Mouse (Mus musculus) lung, embryonic 16.5 days (tissue): ENCODE data around the gene Tpk1. TPM values are rescaled to one million over a fixed set of nuclear protein-coding genes. Genes with fewer than 3 reads are reported as not detected.

Source experiments
- ATAC-seq: fragments of 200-750 bp; cut with Nextera tagmentation; 2 replicates; pipeline ENCODE4 v1.8.0; 2017; ENCODE audit warnings: low read depth, mild to moderate bottlenecking, moderate library complexity
- H3K27ac ChIP-seq: fragments of 300-500 bp; sonication (generic); 2 replicates; pipeline ENCODE4 v1.5.1; 2014; ENCODE audit warnings: mild to moderate bottlenecking, control low read depth, low read length
- H3K27me3 ChIP-seq: fragments of 300-500 bp; sonication (generic); 2 replicates; pipeline ENCODE4 v1.6.1; 2014; ENCODE audit warnings: low read depth, low read length, mixed read lengths; ENCODE audit not compliant: control insufficient read depth, insufficient read depth
- H3K36me3 ChIP-seq: fragments of 300-500 bp; sonication (generic); 2 replicates; pipeline ENCODE4 v1.6.1; 2014; ENCODE audit warnings: low read length; ENCODE audit not compliant: control insufficient read depth, insufficient read depth
- H3K4me1 ChIP-seq: fragments of 300-500 bp; sonication (generic); replicated peaks from 2 replicates; pipeline ENCODE4 v1.6.1; 2014; ENCODE audit warnings: low read length, mixed read lengths; ENCODE audit not compliant: control insufficient read depth, insufficient read depth
- H3K4me2 ChIP-seq: fragments of 300-500 bp; sonication (generic); 2 replicates; pipeline ENCODE4 v1.6.1; 2014; ENCODE audit warnings: low read depth, low read length, control low read depth
- H3K4me3 ChIP-seq: fragments of 300-500 bp; sonication (generic); 2 replicates; pipeline ENCODE4 v1.5.1; 2014; ENCODE audit warnings: mild to moderate bottlenecking, low read length, control low read depth
- H3K9ac ChIP-seq: fragments of 300-500 bp; sonication (generic); 2 replicates; pipeline ENCODE4 v1.6.1; 2014; ENCODE audit warnings: low read length, control low read depth
- H3K9me3 ChIP-seq: fragments of 300-500 bp; sonication (generic); 2 replicates; pipeline ENCODE4 v1.6.1; 2016; ENCODE audit warnings: low read length; ENCODE audit not compliant: control insufficient read depth
- WGBS: fragments of 180-500 bp; shearing (Covaris S2); extraction: QIAGEN DNeasy Blood & Tissue Kit; methylation state at CpG from one replicate; pipeline ENCODE4 v1.1.7; 2014; 5-methylcytosine and 5-hydroxymethylcytosine counted together
- polyA plus RNA-seq: library from polyadenylated mRNA; unstranded; fragments of >200 nt; fragmentation: Nextera tagmentation; extraction: Ambion mirVana; gene quantifications from 2 replicates; pipeline ENCODE4 v1.2.1, GENCODE M21; 2015

Gene Tpk1
- polyA plus RNA-seq, 1 experiment from 2014 or later: 13.0 TPM

DNA sequence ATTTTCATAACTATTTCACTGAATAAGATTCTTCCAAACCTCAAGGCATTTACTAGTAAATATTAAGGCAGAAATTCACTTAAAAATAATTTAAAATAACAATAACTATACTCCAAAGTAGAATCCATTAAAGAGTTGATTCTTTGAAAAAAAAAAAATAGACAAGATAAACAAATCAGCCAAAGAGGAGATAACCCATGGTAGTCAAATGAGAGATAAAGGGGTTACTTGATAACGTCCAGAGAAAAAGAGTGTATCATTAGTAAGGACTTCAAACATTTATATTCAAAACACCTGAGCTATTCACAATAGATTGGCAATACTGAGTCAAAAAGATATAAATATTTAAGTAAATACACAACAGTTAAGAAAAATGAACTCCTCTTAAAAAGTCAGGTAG, 114.7 kb downstream of the Tpk1 start:
- Histone ChIP-seq H3K36me3 (no peaks in the 10 kb centered on the region), H3K4me3 (no peak overlapping the region), H3K27ac (no peak overlapping the region), H3K27me3 (no peaks in the 10 kb centered on the region), H3K9me3 (no peaks in the 10 kb centered on the region), H3K9ac (no peak overlapping the region), H3K4me2 (no peak overlapping the region), H3K4me1 (no peaks in the 10 kb centered on the region)
- WGBS: 51% methylated on average over 1 of the region's 1 CpGs
- no peak for ATAC-seq

DNA sequence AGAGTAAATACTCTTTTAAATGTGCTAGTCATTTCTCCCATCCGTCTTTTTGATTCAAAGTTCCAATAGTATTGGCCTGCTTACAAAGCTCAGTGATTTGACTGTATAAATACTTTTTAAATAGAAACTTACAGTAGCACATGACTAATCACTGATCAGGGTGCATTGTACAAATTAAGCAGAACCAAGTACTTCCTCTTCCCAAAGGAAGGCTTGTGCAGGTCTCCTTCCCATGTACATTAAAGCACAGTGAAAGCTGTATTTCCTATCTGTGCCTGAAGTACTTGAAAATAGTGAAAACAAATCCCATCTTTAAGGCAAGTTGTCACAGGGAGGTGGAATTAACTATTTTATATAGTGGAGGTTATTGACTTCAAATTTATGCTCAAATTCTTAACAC, 119.5 kb downstream of the Tpk1 start:
- WGBS: 73% methylated on average over 1 of the region's 1 CpGs
- H3K36me3 ChIP-seq: no peaks in the 10 kb centered on the region
- no peaks in the 10 kb centered on the region for H3K9me3 ChIP-seq
- no peaks in the 10 kb centered on the region for H3K27me3 ChIP-seq
- H3K27ac ChIP-seq: no peak overlapping the region
- no peak overlapping the region for H3K4me3 ChIP-seq
- no peak overlapping the region for H3K9ac ChIP-seq
- no peak overlapping the region for H3K4me2 ChIP-seq
- H3K4me1 ChIP-seq: no peaks in the 10 kb centered on the region
- no peak for ATAC-seq

DNA sequence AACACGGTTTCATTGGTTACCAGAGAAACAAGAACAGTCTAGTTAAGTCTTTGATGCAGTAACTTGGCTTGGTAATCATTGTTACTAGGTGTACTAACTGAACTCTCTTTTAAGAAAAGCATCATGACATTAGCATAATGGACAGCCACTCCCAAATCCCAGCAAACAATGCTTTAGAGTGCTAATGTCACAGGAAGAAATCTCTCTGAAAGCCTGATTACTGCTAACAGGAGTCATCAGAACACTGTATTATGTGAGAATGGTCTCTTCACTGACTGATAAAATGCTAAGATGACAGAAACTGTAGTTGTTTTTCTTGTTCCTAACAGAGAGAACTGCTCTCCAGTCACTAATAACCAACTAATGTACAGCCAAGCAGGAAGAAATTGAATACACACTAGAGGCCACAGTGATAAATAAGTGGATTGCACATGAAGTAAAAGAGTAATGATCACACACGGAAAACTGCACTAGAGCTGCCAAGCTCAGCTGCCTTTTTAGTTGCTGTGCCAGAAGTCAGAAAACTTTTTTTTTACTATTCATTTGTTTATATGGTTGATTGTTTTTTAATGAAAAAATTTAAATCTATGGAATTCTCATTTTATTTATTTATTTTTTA, 128.7 kb downstream of the Tpk1 start:
- WGBS: 64% methylated on average over 2 of the region's 2 CpGs
- ATAC-seq: peak; percentile 90
- peak overlapping the region; percentile 49; the same call in 1 of the 2 replicates for H3K27ac ChIP-seq

DNA sequence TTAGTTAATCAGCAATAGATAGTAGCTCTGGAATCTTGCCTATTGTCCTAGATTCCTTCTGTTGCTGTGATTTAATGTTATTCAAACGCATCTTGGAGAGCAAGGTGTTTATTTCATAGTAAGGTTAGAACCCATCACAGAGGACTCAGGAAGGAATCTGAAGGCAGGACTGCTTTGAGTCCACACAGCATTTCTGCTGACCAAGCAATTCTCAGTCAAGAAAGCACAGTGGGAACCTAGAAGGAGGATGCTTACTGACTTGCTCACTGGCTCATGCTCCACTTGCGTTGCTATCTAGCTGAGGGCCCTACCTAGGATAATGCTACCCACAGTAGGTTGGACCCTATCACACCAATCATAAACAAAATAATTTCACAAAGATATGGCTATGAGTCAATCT, 130.6 kb downstream of the Tpk1 start:
- no peaks in the 10 kb centered on the region for H3K36me3 ChIP-seq
- no peak overlapping the region for H3K27ac ChIP-seq
- no peaks in the 10 kb centered on the region for H3K27me3 ChIP-seq
- H3K4me1 ChIP-seq: peaks cover 5% of the 10 kb centered on the region; the same call in 1 of the 2 replicates
- H3K9ac ChIP-seq: no peak overlapping the region
- H3K9me3 ChIP-seq: no peaks in the 10 kb centered on the region
- ATAC-seq: no peak
- WGBS: 85% methylated on average over 2 of the region's 2 CpGs
- H3K4me2 ChIP-seq: no peak overlapping the region
- H3K4me3 ChIP-seq: no peak overlapping the region

More for the DNA sequence above, 128.7 kb downstream of the Tpk1 start:
- Histone ChIP-seq H3K36me3 (no peaks in the 10 kb centered on the region), H3K9ac (no peak overlapping the region), H3K4me1 (peaks cover 5% of the 10 kb centered on the region; the same call in 1 of the 2 replicates), H3K4me3 (no peak overlapping the region), H3K27me3 (no peaks in the 10 kb centered on the region), H3K4me2 (no peak overlapping the region), H3K9me3 (no peaks in the 10 kb centered on the region)

DNA sequence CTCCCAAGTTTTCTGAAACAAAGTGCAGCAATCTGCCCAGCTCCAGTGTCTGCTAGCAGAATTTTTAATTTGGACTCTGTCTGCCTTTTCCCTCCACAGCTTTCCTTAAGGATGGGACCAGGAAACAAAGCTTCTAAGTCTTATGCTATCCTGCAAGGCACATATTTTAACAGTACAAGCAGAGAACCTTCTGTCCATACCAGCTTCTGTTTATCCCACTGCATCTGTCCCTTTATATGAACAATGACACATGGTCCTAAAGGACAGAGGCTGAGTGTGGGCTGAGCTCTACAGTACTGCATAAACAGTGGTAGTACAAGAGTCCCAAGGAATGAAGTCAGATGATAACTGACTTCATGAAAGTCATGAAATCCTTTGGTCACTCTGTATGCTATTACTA, 132.8 kb downstream of the Tpk1 start:
- Histone ChIP-seq H3K4me3 (no peak overlapping the region), H3K9ac (no peak overlapping the region), H3K9me3 (no peaks in the 10 kb centered on the region), H3K4me1 (peaks cover 5% of the 10 kb centered on the region; the same call in 1 of the 2 replicates), H3K4me2 (no peak overlapping the region), H3K36me3 (no peaks in the 10 kb centered on the region), H3K27me3 (no peaks in the 10 kb centered on the region), H3K27ac (no peak overlapping the region)
- no peak for ATAC-seq

DNA sequence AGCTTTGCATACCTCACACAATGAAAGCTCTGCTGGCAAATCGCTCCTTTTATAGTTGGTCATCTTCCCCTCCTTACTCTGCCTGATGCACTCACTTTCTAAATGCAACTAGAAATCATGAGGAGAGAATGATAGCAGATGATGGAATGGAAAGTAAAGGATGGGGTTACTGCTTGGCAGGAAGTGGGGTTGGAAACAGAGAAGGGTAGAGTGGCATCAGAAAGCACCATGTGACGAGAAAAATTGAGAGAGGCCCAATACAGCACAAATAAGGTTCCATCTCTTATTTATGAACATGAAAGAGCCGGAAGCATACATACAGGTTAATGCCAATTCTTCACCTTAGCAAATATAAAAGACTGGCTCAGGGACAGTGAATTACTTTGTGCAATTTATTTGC, 133.3 kb downstream of the Tpk1 start:
- Histone ChIP-seq H3K36me3 (no peaks in the 10 kb centered on the region), H3K27ac (no peak overlapping the region), H3K9me3 (no peaks in the 10 kb centered on the region), H3K4me1 (peaks cover 5% of the 10 kb centered on the region; the same call in 1 of the 2 replicates), H3K27me3 (no peaks in the 10 kb centered on the region), H3K4me2 (no peak overlapping the region), H3K4me3 (no peak overlapping the region), H3K9ac (no peak overlapping the region)
- WGBS: 86% methylated on average over 3 of the region's 3 CpGs
- no peak for ATAC-seq

DNA sequence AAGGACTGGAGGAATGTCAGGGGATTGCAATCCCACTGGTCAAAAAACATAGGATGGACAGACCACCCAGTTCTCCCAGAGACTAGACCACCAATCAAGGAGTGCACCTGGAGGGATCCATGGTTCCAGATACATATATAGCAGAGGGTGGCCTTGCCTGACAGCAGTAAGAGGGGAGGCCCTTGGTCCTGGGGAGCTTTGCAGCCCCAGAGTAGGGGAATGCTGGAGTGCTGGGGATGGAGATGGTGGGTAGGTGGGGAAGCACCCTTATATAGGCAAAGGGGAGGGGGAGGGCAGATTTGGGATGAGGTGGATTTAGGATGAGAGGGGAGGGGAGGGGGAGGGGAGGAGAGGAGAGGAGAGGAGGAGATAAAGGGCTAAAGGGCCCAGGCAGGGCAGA, 134.1 kb downstream of the Tpk1 start:
- ATAC-seq: no peak

DNA sequence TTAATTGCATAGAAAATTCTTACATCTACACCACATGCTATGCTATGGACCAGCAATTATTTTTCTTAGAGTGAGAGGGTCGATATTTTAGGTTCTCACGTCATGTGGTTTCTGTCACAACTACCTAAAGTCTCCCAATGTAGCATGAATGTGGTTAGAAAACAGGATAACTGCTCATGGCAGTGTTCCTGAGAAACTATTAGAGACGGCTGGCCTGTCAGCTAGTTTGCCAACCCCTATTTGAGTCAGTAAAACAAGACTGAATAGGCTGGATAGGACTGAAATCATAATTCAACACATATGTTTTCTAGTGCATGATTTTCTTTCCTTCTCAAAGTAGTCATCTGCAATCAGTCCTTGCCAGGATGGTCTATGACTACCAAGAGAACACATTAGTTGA, 137.1 kb downstream of the Tpk1 start:
- Histone ChIP-seq H3K27me3 (no peaks in the 10 kb centered on the region), H3K4me2 (no peak overlapping the region), H3K4me3 (no peak overlapping the region), H3K36me3 (no peaks in the 10 kb centered on the region), H3K27ac (no peak overlapping the region), H3K4me1 (0 out of 2 replicates have a peak, but pooled peaks cover 3% of the 10 kb centered on the region), H3K9ac (no peak overlapping the region), H3K9me3 (no peaks in the 10 kb centered on the region)
- 77% methylated on average over 3 of the region's 3 CpGs for WGBS
- ATAC-seq: 0 out of 2 replicates have a peak, but pooled peaks have one; percentile 23

More for the DNA sequence above, 134.1 kb downstream of the Tpk1 start:
- Histone ChIP-seq H3K27ac (no peak overlapping the region), H3K27me3 (no peaks in the 10 kb centered on the region), H3K9me3 (no peaks in the 10 kb centered on the region), H3K4me3 (no peak overlapping the region), H3K36me3 (no peaks in the 10 kb centered on the region), H3K9ac (no peak overlapping the region), H3K4me1 (peaks cover 5% of the 10 kb centered on the region; the same call in 1 of the 2 replicates), H3K4me2 (no peak overlapping the region)

DNA sequence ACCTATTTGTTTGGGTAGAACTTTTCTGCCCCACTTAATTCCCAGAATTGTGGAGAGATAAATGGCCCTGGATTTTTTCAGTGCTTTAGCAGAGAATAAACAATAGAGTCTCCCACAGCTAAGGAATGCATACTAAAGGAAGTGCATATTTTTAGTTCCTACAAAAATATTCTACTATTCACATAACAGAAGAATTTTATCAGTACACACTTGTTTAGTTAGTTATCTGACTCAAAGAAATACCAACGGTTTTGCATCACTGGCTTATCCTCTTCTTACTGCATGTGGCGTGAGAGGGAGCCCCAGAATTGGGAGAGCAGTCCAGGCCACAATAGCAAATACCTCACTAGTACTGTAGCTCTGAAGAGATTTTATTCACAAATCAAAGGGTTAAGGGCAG, 141.1 kb downstream of the Tpk1 start:
- Histone ChIP-seq H3K9ac (no peak overlapping the region), H3K27ac (peak overlapping the region; percentile 44; the same call in 1 of the 2 replicates), H3K36me3 (no peaks in the 10 kb centered on the region), H3K9me3 (no peaks in the 10 kb centered on the region), H3K4me2 (no peak overlapping the region), H3K4me1 (0 out of 2 replicates have a peak, but pooled peaks cover 3% of the 10 kb centered on the region), H3K27me3 (no peaks in the 10 kb centered on the region), H3K4me3 (no peak overlapping the region)
- WGBS: 18% methylated on average over 2 of the region's 2 CpGs
- peak; percentile 68 for ATAC-seq
